Mouse (Mus musculus) 3T3-L1 (cell line): ENCODE measurements around the gene Lhcgr.
"Not testable (repeated sequence)": the region's sequence is repeated elsewhere in the genome, so short reads cannot be mapped to it uniquely, and the experiment has no call there.

Experiments
- DNase-seq: peaks from one replicate; pipeline ENCODE4 v3.0.0-alpha.2; 2015; ENCODE audit warnings: low read depth, low spot score

The Lhcgr gene

DNA sequence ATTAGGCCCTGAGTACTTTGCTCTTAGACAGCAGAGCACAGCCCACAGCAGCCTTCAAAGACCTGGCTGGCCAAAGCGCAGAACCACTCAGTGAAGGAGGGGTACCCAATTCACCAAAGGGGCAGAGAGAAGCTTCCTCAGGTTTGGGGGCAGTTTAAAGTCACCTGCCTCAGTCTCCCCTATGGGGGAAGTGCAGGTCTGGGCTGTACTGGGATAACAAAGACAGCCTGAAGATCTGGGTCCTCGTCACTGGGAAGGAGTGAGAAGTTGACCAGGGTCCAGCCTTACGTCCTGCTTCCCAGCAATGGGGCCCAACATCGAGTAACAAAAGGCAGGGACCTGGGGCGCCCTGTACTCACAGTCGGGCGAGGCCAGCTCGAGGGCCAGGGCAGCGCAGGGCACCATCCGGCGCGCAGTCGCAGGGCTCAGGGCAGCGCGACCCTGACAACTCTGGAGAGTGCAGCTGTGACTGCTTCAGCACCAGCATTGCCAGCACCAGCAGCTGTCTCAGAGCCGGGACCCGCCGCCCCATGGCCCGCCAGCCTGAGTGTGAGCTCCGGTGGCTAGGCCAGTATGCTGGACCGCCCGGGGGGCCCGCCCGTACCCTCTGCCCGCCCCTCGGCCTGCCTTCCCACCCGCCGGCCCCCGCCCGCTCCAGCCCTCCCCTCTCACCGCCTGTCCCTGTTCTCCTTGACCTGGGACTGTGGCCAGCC is at the start of gene Lhcgr:
Gene Lhcgr (minus strand): TSS at position 551 of the 713 bp plus-strand sequence.
- DNase-seq: no peak

GRCm38 (mm10) chr17:88817601-88818000 is 25.8 kb upstream of the Lhcgr start:
- no peak for DNase-seq

GRCm38 (mm10) chr17:88812943-88813342 is 21.2 kb upstream of the Lhcgr start:
- not testable (repeated sequence) for DNase-seq

DNA sequence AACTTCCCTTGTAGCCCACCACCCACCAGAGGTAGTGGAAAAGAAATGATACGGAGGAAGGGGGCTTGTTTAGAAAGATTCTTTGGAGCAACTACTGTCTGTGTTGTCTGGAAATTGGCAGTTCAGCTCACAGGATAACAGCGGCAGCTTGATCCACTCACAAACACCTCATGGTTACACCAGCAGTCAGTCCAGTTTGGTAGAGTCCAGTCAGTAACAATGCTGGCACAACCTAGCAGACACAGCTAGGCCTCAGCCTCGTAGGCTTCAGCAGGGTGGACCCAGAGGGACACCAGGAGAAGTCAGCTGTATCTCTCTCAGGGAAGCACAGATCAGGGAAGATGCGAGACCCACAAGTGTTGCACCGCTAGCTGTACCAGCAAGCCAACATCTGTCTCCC is 19.0 kb upstream of the Lhcgr start:
- no peak for DNase-seq

DNA sequence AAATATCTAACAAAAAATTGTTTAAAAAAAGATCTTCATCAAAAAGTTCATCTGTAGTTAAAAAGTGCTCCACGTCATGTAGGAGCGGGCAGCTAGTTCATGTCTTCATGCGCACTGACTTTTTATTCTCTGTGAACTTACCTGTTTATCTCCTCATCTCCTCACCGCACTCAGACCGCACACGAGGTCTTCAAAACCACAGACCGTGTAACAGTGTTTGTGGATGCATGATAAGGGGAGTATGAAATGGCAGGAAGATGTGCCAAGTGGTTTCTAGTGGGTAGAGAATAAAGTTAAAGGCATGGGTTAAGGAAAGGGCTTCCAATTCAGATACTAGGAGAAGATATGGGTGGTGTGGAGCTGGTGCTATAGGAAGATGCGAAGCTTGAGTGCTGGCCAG is 14.6 kb upstream of the Lhcgr start:
- no peak for DNase-seq

DNA sequence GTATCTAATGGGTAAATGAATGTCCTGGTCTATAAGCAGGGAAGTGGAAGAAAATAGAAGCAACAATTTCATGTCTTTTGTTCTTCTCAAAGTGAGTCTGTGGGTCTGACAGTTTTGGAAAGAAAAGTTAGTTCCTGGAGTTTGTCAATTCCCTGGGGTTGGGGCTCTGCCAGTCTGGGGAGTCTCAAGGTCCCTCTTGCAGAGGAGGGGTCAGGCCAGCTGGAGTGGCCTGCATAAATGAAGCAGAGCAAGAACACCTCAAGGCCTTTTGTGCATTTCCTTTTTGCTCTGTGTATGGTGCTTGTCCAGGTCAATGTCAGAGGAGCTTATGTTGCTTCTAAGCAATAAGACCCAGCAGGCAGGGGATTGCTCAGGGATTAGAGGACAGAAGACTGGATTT is 11.7 kb upstream of the Lhcgr start:
- no peak for DNase-seq

DNA sequence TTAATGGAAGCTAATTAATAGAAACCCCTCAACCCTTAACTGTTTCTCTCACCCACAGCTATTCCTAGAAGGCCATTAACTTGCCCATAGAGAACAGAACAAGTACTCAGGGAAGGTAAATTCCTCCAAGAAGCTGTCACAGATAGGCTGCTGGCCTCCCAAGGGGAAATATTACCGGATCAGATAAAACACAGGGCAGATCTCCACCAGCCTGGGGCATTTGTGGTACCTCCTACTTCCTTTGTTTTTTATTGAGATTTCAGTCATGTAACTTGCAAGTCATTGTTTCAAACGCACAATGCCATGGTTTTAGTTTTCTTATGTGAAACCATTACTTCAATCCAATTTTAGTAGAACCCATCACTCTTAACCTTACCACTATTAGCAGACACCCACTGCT is 1.1 kb downstream of the Lhcgr start:
- no peak for DNase-seq

GRCm38 (mm10) chr17:88788392-88788791 is 3.4 kb downstream of the Lhcgr start:
- DNase-seq: no peak

DNA sequence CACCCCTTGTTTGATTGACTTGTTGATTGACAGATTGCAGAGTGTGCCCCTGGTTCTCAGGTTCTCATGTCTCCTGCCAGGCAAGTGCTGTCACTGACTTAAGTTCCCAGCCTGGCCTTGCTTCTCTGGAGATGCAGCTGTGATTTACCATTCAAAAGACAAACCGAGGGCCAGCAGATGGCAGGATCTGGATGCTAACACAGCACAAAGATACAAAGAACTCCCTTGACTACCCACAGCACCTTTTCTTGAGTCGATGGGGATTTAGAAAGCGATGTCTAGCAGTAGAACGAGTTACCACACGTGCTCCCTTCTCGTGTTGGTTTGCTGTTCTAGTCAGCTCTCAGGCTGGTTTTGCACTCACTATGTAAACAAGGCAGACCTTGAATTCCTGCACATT is 4.9 kb downstream of the Lhcgr start:
- no peak for DNase-seq

GRCm38 (mm10) chr17:88786385-88786784 is 5.4 kb downstream of the Lhcgr start:
- DNase-seq: no peak

DNA sequence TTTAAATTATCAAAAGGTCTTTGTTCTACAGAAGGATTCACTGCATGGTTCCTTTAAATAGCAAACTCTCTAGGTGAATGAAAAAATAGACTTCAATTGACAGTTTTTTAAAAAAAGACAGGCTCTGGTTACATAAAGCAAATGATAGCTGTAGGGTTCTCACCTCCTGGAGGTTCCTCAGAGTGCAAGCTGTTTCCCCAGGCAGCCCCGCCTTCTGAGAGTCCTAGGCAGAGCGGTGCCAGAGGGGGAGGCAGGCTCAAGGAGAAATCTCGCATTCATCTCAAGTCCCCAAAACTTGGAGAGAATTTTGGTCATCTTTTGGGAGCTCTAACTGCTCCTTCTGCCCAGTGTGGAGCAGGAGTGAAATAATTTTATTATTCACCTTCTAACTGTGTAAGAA is 12.6 kb downstream of the Lhcgr start:
- DNase-seq: no peak

DNA sequence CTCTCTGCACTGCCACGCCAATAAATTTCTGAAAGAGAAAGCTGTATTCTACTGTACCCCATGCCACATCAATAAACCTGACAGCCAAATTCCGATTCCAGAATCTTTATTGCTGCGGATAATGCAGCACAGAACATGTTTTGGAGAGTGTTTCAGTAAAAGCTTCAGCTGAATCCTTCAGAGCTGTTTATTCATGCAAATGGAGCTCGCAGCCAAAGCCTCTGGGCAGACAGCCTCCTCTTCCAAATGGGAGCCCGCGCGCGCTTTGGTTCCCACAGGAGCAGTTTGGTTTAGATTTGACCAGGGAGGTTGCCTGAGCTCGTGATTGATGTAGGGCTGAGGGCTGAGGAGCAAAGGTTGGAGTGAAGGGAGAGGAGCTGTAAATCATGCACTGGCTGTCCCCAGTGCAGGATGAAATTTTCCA is 17.7 kb downstream of the Lhcgr start:
- DNase-seq: no peak

GRCm38 (mm10) chr17:88770081-88770480 is 21.7 kb downstream of the Lhcgr start:
- no peak for DNase-seq

DNA sequence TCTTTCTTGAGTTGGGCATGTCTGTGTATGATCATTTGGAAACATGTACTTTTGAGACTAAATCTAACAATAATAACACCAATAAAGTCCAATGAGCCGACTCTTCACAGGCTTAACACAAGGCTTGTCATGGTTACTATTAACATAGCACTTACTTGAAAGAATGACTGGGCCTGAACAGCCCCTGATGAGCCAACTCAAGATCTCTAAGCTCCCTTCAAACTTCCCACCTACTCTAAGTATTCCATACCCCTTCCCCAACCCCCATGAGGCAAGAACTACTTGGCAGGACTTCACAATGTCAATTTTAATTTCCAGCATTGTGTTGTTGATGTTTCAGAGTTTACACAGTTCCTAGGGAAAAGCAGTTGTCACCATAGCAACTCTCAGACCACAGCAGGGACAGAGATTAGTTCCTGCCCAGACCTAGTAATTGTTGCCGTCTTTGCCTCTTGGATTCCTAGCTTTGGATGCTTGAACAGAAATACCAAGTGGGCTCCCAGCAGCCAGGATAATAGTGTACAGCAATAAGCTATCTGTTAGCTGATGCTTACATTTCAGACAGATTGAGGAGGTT is 22.4 kb downstream of the Lhcgr start:
- no peak for DNase-seq

DNA sequence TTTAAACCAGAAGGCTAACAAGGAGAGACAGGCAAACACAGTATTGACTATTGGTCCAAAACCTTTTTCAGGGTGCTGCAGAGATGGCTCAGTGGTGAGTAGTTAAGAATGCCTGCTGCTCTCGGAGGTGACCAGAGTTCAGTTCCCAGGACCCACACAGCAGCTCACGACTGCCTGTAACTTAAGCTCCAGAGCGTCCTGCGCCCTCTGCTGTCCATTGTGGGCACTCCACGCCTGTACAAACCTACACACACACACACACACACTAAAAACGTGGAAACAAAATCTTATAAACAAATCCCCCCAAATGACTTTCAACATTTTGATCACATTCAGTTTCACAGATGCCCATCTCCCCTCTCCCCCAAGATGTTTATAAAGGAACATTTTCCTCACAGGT is 24.9 kb downstream of the Lhcgr start:
- DNase-seq: no peak

GRCm38 (mm10) chr17:88764136-88764485 is 27.7 kb downstream of the Lhcgr start:
- no peak for DNase-seq

DNA sequence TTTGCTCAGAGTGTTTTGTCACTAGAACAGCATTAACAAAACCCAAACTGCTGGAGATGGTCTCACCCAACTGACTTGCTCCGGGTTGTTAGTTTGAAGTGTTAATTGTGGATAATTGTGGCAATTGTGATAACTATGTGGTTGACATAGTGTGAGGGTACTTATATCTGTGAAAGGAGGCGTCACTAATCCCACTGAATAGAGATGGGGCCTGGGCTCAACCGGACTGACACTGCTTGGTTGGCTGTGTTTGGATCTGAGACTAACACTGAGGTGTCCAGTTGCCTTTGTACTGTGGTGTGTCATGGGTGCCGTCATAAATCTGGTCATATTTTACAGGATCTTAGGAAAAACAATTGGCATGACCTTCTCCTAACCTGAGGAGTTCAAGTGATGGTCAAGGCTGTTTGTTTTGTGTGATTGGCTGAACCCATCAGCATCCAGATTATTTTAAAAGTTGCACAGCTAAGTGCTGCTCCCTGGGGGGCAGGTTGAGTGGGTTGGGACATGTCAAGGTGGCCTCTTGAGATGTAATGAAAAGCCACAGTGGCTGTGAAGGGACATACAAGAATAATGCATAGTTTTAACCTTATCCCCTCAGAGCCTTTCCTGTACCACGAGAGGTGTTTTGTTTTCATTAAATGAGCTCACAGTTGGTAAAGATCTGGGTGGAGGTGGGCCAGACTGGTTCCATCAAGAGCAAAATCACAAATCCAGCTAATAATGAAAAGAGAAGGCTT is 28.2 kb downstream of the Lhcgr start:
- no peak for DNase-seq

- DNase-seq: no peak
Measured at GRCm38 (mm10) chr17:88758003-88758437, 33.8 kb downstream of the Lhcgr start.

GRCm38 (mm10) chr17:88755776-88756175 is 36.0 kb downstream of the Lhcgr start:
- DNase-seq: no peak

DNA sequence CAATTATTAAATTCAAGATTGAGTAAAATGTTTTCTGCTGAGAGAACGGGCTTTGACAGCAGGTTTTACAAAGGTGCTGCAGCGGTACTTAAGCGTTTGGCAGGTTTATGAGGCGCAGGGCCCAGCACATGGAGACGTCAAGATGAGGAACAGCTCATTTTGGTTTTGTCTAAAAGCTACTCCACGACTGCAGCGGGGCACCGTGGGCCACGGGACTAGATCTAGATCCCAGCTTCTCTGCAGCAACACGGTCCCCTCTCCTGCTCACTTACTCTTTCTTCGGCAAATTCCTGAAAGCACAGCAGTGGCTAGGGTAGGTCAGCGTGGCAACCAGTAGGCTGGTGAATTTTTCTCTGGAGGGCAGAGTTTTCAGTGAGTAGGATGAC is 38.3 kb downstream of the Lhcgr start:
- no peak for DNase-seq

DNA sequence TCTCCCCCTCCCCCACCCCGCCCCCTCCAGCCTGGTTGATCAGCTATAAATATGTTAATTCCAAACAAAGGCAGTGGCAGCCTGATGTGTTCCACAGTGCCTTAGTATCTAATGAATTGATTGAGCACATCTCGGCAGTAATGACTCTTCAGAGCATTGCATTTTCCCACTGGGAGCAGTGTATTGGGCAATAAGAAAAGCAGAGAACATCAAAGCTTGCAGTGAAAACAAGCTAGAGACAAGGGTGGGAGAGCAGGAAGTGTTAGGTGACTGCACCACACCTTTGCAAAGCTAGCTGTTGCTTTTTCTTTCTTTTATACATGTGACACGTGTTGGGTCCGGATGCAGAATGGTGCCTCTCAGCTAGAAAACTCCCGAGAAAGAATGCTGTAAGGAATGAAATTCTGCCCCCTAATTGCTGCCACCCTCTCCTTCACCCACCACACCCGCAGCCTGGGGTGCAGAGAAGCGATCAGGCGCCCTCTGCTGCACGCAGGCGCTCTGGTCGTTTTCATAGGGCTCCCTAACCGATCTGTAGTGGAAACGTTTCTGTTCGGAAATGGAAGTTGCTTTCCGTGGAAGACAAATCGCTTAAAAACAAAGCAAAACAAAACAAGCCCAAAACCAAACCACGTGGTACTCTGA is 38.8 kb downstream of the Lhcgr start:
- DNase-seq: no peak

GRCm38 (mm10) chr17:88749646-88750045 is 42.1 kb downstream of the Lhcgr start:
- no peak for DNase-seq
